Mouse (Mus musculus) layer of hippocampus, adult 9-10 months (tissue): ENCODE data around the gene Fibp.
"Not testable (repeated sequence)": the region's sequence is repeated elsewhere in the genome, so short reads cannot be mapped to it uniquely, and the experiment has no call there.

ENCODE experiments used
- DNase-seq: peaks from one replicate; pipeline ENCODE4 v3.0.0; 2022; ENCODE audit warnings: low spot score

Fibp gene

DNA sequence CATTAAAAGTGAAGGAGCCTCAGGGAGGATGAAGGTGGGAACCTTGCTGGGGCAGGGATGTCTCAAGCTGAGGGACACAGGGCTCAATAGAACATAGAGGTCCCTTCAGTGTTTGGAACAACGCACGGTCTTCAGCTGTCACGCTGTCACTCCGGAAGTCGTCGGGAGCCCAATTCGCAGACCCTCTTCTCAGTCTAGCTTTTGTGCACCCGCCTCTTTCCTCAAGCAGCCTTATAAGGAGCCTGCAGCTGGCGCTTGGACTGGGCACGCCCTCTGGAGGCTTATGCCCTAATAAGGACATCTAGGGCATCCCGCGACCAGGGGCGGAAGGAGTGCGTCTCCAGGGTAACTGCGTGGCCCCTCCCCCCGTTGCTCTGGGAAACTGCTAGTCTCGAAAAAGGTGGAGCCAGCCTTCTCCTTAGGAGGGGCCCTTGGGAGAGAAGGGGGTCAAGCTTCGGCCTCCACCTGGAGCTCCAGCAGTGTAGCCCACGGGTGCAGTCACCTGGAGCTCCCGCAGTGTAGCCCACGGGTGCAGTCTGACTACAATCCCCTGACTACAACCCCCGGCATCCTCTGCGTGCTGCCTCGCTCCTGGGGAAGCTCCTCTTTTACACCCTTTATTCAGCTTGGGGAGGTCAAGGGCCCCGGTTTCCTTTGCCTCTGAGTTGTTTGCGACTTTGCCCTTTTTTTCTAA is 28.6 kb downstream of the Fibp start:
- DNase-seq = peak; percentile 93

GRCm38 (mm10) chr19:5489721-5490120 is 29.3 kb downstream of the Fibp start:
- DNase-seq = not testable (repeated sequence)

DNA sequence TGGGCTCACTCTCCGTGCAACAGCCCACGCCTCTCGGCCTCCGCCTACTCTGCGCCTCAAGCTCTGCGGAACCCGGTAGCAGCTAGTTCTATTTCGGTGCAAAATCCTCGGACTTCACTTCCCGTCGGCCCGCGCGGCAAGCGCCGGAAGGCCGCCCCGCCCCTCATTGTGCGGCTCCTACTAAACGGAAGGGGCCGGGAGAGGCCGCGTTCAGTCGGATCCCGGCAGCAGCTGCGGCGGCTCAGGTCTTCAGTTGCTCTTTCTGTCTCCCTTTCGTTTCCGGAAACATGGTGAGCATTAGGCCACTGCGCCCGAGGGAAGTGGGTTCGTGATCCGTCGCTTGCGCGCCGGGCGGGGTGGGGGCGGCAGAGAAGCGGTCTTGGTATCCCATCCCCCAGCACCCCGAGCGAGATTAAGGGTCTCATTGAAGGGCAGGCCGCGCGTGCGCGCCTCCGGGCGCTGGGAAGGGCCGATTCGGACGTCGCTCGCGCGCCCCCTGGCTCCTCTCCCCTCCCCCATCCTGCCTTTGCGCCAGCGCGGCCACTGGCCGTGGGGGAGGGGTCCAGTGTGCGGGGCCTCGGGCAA is 30.0 kb downstream of the Fibp start, which contains the start of gene Cfl1:
Gene Cfl1 (plus strand): TSS at position 143 of the 585 bp plus-strand sequence.
- DNase-seq = peak; percentile 88

GRCm38 (mm10) chr19:5490898-5491708 is 30.7 kb downstream of the Fibp start:
- DNase-seq = peak; percentile 55

DNA sequence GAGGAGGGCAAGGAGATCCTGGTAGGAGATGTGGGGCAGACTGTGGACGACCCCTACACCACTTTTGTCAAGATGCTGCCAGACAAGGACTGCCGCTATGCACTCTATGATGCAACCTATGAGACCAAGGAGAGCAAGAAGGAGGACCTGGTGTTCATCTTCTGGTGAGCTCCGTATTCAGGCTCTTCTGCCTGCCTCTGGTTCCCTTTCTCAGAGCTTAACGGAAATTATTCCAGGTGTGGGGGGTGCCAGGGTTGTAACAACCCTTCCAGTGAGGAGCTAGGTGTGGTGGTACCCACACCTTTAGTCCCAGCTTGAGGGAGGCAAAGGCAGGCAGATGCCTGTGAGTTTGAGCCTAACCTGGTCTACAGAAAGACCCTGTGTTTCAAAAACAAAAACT is 32.2 kb downstream of the Fibp start:
- DNase-seq = no peak

DNA sequence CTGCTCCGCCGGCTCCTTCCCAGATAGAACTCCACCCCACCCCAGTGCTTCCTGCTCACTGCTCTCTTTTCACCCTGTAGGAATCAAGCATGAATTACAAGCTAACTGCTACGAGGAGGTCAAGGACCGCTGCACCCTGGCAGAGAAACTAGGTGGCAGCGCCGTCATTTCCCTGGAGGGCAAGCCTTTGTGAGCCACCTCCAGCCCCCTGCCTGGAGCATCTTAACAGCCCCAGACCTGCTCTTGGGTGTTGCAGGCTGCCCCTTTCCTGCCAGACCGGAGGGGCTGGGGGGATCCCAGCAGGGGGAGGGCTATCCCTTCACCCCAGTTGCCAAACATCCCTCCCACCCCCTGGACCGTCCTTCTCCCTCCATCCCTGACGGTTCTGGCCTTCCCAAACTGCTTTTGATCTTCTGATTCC is 32.9 kb downstream of the Fibp start:
- not testable (repeated sequence) for DNase-seq

GRCm38 (mm10) chr19:5494314-5494713 is 33.9 kb downstream of the Fibp start:
- DNase-seq = no peak

GRCm38 (mm10) chr19:5495353-5496051 is 35.1 kb downstream of the Fibp start:
- no peak for DNase-seq

- no peak for DNase-seq
Observed at GRCm38 (mm10) chr19:5496052-5496370, 35.6 kb downstream of the Fibp start.

GRCm38 (mm10) chr19:5500330-5500875 is 40.0 kb downstream of the Fibp start:
- no peak for DNase-seq

DNA sequence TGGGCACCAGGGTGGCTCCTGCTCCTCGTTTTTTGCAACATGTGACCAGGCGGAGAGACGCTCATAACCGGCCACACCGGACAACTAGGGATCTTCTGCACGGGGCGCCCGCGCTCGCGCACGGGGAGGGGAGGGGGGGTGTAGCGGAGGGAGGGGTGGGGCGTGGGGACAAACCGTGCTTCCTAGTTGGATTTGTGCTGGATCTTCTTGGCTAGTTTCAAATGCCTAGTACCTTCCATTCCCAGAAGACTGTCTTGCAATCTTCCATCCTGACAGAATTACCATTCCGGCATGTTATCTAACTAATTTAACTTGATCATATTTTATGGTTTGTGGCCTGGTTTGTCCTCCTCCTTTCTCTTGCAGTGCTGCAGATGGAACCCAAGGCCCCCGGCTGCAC is 43.3 kb downstream of the Fibp start, which contains the start of gene 1700020D05Rik:
Gene 1700020D05Rik (minus strand): TSS at position 101 of the 400 bp plus-strand sequence.
- DNase-seq = no peak

- DNase-seq = peak; percentile 99
Observed at GRCm38 (mm10) chr19:5510031-5511026, 49.9 kb downstream of the Fibp start, which contains the start of gene Snx32. TSS of gene Snx32 (minus strand) at chr19:5510538.

- DNase-seq = no peak
Observed at GRCm38 (mm10) chr19:5511074-5511632, 50.7 kb downstream of the Fibp start.

GRCm38 (mm10) chr19:5512091-5513004 is 51.9 kb downstream of the Fibp start:
- DNase-seq = no peak

- DNase-seq = no peak
Observed at GRCm38 (mm10) chr19:5513005-5513349, 52.6 kb downstream of the Fibp start.
